9 mouse cellular contexts compared by ENCODE assay signal in genomic region chr11:4987487-4987852, GRCm38 (mm10). TPM values are rescaled to one million over a fixed set of nuclear protein-coding genes. Genes with fewer than 3 reads are reported as not detected.
DNase-seq lines count a peak whose midpoint lies in the region; ATAC-seq and TF ChIP-seq lines count a peak whose summit lies in the region.
"Had no signal": no experiment of that assay in that cellular context is flagged by ENCODE, and none has a peak within 500 bp of the region (broad histone marks: within the 10 kb centered on the region; RNA-seq: fewer than 3 reads in every experiment).

No protein-coding gene starts in this region.

- H3K9ac ChIP-seq in embryonic facial prominence, embryonic 14.5 days (ENCODE audit: low read depth, low read length), result peak overlapping the region; percentile 77
- H3K9ac ChIP-seq in intestine, postnatal 0 days (ENCODE audit: low read depth, low read length), result peak overlapping the region; percentile 73
- H3K9ac ChIP-seq in neural tube, embryonic 14.5 days (replicated peaks; ENCODE audit: low read depth, low read length), result peak overlapping the region; percentile 74

- no peak for ATAC-seq in embryonic facial prominence, embryonic 14.5 days (ENCODE audit: low read depth)
- ATAC-seq in intestine, postnatal 0 days, result peak; percentile 9
- ATAC-seq in neural tube, embryonic 14.5 days (ENCODE audit: low read depth), result no peak

- H3K4me3 ChIP-seq in lung, adult 2 months (replicated peaks; ENCODE audit: extremely low read depth, low read depth, low read length), result peak overlapping the region; percentile 66
- peak overlapping the region; percentile 72 for H3K4me3 ChIP-seq in embryonic facial prominence, embryonic 14.5 days (ENCODE audit: low read depth, low read length)
- H3K4me3 ChIP-seq in intestine, postnatal 0 days (ENCODE audit: low read depth, low read length), result peak overlapping the region; percentile 67
- H3K4me3 ChIP-seq in neural tube, embryonic 14.5 days (ENCODE audit: low read depth, low read length), result peak overlapping the region; percentile 64

- no peaks in the 10 kb centered on the region for H3K36me3 ChIP-seq in embryonic facial prominence, embryonic 14.5 days (ENCODE audit: control insufficient read depth, insufficient read depth, low read length)
- H3K36me3 ChIP-seq in intestine, postnatal 0 days (ENCODE audit: control insufficient read depth, insufficient read depth), result peaks cover 3% of the 10 kb centered on the region; the same call in 1 of the 2 replicates
- H3K36me3 ChIP-seq in neural tube, embryonic 14.5 days (ENCODE audit: control insufficient read depth, insufficient read depth, low read length), result no peaks in the 10 kb centered on the region; the same call in 1 of the 2 replicates

- TF ChIP-seq CTCF in lung, adult 2 months (IDR thresholded peaks at IDR 0.05; ENCODE audit: insufficient read depth, low read length), result no peak
- no peak for TF ChIP-seq CTCF in intestine, postnatal 0 days (IDR thresholded peaks at IDR 0.05; ENCODE audit: low read depth)

- H3K27ac ChIP-seq in embryonic facial prominence, embryonic 14.5 days (replicated peaks; ENCODE audit: low read depth, low read length), result no peak overlapping the region
- H3K27ac ChIP-seq in intestine, postnatal 0 days (ENCODE audit: low read depth, low read length), result peak overlapping the region; percentile 80
- H3K27ac ChIP-seq in neural tube, embryonic 14.5 days (ENCODE audit: low read depth, low read length), result no peak overlapping the region

- TF ChIP-seq POLR2A in lung, adult 2 months (IDR thresholded peaks at IDR 0.05; ENCODE audit: borderline replicate concordance, extremely low read depth, low read depth, low read length), result no peak

- 48% methylated on average over 11 of the region's 11 CpGs for WGBS in lung, adult 2 months
- 55% methylated on average over 11 of the region's 11 CpGs for WGBS in embryonic facial prominence, embryonic 14.5 days
- 35% methylated on average over 11 of the region's 11 CpGs for WGBS in intestine, postnatal 0 days
- 57% methylated on average over 11 of the region's 11 CpGs for WGBS in neural tube, embryonic 14.5 days

- no peaks in the 10 kb centered on the region for H3K27me3 ChIP-seq in embryonic facial prominence, embryonic 14.5 days (replicated peaks; ENCODE audit: control insufficient read depth, insufficient read depth, low read length)
- H3K27me3 ChIP-seq in intestine, postnatal 0 days (replicated peaks; ENCODE audit: control insufficient read depth, insufficient read depth, low read length), result no peaks in the 10 kb centered on the region
- no peaks in the 10 kb centered on the region for H3K27me3 ChIP-seq in neural tube, embryonic 14.5 days (ENCODE audit: control insufficient read depth, insufficient read depth, low read length)

- no peaks in the 10 kb centered on the region for H3K9me3 ChIP-seq in embryonic facial prominence, embryonic 14.5 days (ENCODE audit: control insufficient read depth, low read length)
- no peaks in the 10 kb centered on the region for H3K9me3 ChIP-seq in intestine, postnatal 0 days (ENCODE audit: control insufficient read depth)
- H3K9me3 ChIP-seq in neural tube, embryonic 14.5 days (ENCODE audit: control insufficient read depth, low read length), result no peaks in the 10 kb centered on the region

- peak overlapping the region; percentile 93 for H3K4me2 ChIP-seq in embryonic facial prominence, embryonic 14.5 days (ENCODE audit: low read depth, low read length)
- H3K4me2 ChIP-seq in intestine, postnatal 0 days (replicated peaks; ENCODE audit: low read depth), result peak overlapping the region; percentile 90
- peak overlapping the region; percentile 96 for H3K4me2 ChIP-seq in neural tube, embryonic 14.5 days (ENCODE audit: low read depth, low read length)

- DNase-seq in lung, adult 2 months, result no peak
- no peak for DNase-seq in lung, postnatal 10 days
- no peak for DNase-seq in embryonic facial prominence, embryonic 14.5 days (ENCODE audit: low spot score)
- no peak for DNase-seq in cerebellum, adult 18-20 months
- no peak for DNase-seq in cerebellum, adult 11-12 months
- DNase-seq in retina, embryonic 14.5 days (ENCODE audit: low spot score), result no peak
- DNase-seq: layer of hippocampus, adult 9-11 months had no signal

- peaks cover 5% of the 10 kb centered on the region; the same call in 1 of the 2 replicates for H3K4me1 ChIP-seq in lung, adult 2 months (ENCODE audit: control insufficient read depth, insufficient read depth, low read length)
- peaks cover 8% of the 10 kb centered on the region; the same call in 1 of the 2 replicates for H3K4me1 ChIP-seq in embryonic facial prominence, embryonic 14.5 days (ENCODE audit: control insufficient read depth, insufficient read depth, low read length)
- 0 out of 2 replicates have a peak, but pooled peaks cover 7% of the 10 kb centered on the region for H3K4me1 ChIP-seq in intestine, postnatal 0 days (replicated peaks; ENCODE audit: control insufficient read depth, insufficient read depth, low read length)
- H3K4me1 ChIP-seq in neural tube, embryonic 14.5 days (ENCODE audit: control insufficient read depth, insufficient read depth, low read length), result peaks cover 9% of the 10 kb centered on the region

RNA-seq across cellular contexts. Expression of gene Ap1b1, which starts 0.8 kb away (rescaled TPM):
- 53.9 and 76.0 TPM in 2 replicates for polyA plus RNA-seq in lung, adult 2 months (2012; rRNA removed)
- 48.9 and 57.1 TPM in 2 replicates for polyA plus RNA-seq in embryonic facial prominence, embryonic 14.5 days (2014; fragmentation: Nextera tagmentation; extraction: Ambion mirVana)
- 60.3 and 60.4 TPM in 2 replicates for polyA plus RNA-seq in intestine, postnatal 0 days (2015; fragmentation: Nextera tagmentation; extraction: Ambion mirVana)
- 94.9 and 105 TPM in 2 replicates for polyA plus RNA-seq in neural tube, embryonic 14.5 days (2014; fragmentation: Nextera tagmentation; extraction: Ambion mirVana)

RNA-seq across cellular contexts. Expression of gene Nefh, which starts 39.6 kb away (rescaled TPM):
- 0.07 and 0.12 TPM in 2 replicates for polyA plus RNA-seq in lung, adult 2 months (2012; rRNA removed)
- 1.6 and 1.7 TPM in 2 replicates for polyA plus RNA-seq in embryonic facial prominence, embryonic 14.5 days (2014; fragmentation: Nextera tagmentation; extraction: Ambion mirVana)
- polyA plus RNA-seq in intestine, postnatal 0 days (2015; fragmentation: Nextera tagmentation; extraction: Ambion mirVana), result 0.25 and 0.26 TPM in 2 replicates
- polyA plus RNA-seq in neural tube, embryonic 14.5 days (2014; fragmentation: Nextera tagmentation; extraction: Ambion mirVana), result 17.5 and 19.2 TPM in 2 replicates
